Mouse (Mus musculus) stomach, postnatal 0 days (tissue): ENCODE measurements at regions not wholly inside any gene's neighbourhood (a gene's known extent, or its start where the extent isn't known, plus 50 kb on each side); places are given as distances from the start of the nearest gene placed in this dataset.
"Not testable (repeated sequence)": the region's sequence is repeated elsewhere in the genome, so short reads cannot be mapped to it uniquely, and the experiment has no call there.

Experiments used
- ATAC-seq: fragments of 200-750 bp; cut with Nextera tagmentation; 2 replicates; pipeline ENCODE4 v1.8.0; 2017; ENCODE audit not compliant: low FRiP score, low TSS enrichment
- DNase-seq: peaks from one replicate; pipeline ENCODE4 v3.0.0-alpha.2; 2016; ENCODE audit warnings: low spot score
- H3K27ac ChIP-seq: fragments of 300-500 bp; sonication (generic); replicated peaks from 2 replicates; pipeline ENCODE4 v1.5.1; 2014; ENCODE audit warnings: mild to moderate bottlenecking, control low read depth
- H3K27me3 ChIP-seq: fragments of 300-500 bp; sonication (generic); 2 replicates; pipeline ENCODE4 v1.6.1; 2014; ENCODE audit warnings: low read length; ENCODE audit not compliant: control insufficient read depth, insufficient read depth
- H3K36me3 ChIP-seq: fragments of 300-500 bp; sonication (generic); 2 replicates; pipeline ENCODE4 v1.6.1; 2014; ENCODE audit warnings: low read length, mixed read lengths; ENCODE audit not compliant: control insufficient read depth, insufficient read depth
- H3K4me1 ChIP-seq: fragments of 300-500 bp; sonication (generic); replicated peaks from 2 replicates; pipeline ENCODE4 v1.6.1; 2014; ENCODE audit warnings: antibody characterized with exemption; ENCODE audit not compliant: control insufficient read depth, insufficient read depth
- H3K4me2 ChIP-seq: fragments of 300-500 bp; sonication (generic); replicated peaks from 2 replicates; pipeline ENCODE4 v1.6.1; 2014; ENCODE audit warnings: low read depth, mild to moderate bottlenecking, control low read depth, moderate library complexity
- H3K4me3 ChIP-seq: fragments of 300-500 bp; sonication (generic); 2 replicates; pipeline ENCODE4 v1.5.1; 2014; ENCODE audit warnings: low read depth, low read length, control low read depth
- H3K9ac ChIP-seq: fragments of 300-500 bp; sonication (generic); 2 replicates; pipeline ENCODE4 v1.6.1; 2014; ENCODE audit warnings: mild to moderate bottlenecking, low read length, control low read depth, mixed read lengths
- H3K9me3 ChIP-seq: fragments of 300-500 bp; sonication (generic); 2 replicates; pipeline ENCODE4 v1.6.1; 2016; ENCODE audit warnings: low read length; ENCODE audit not compliant: control insufficient read depth
- CTCF ChIP-seq: IDR thresholded peaks from 2 replicates; pipeline ENCODE4 v1.5.1; 2016; ENCODE audit warnings: antibody characterized with exemption, low read depth, mild to moderate bottlenecking, moderate library complexity
- EP300 ChIP-seq: optimal IDR thresholded peaks from 2 replicates; pipeline ENCODE3; 2016; ENCODE audit warnings: antibody characterized with exemption
- WGBS: fragments of 180-500 bp; shearing (Covaris S2); extraction: QIAGEN DNeasy Blood & Tissue Kit; methylation state at CpG from one replicate; pipeline ENCODE4 v1.1.7; 2014; 5-methylcytosine and 5-hydroxymethylcytosine counted together

- Histone ChIP-seq H3K4me1 (no peaks in the 10 kb centered on the region), H3K9ac (no peak overlapping the region), H3K9me3 (no peaks in the 10 kb centered on the region), H3K36me3 (no peaks in the 10 kb centered on the region), H3K27ac (no peak overlapping the region), H3K4me2 (no peak overlapping the region), H3K27me3 (no peaks in the 10 kb centered on the region), H3K4me3 (no peak overlapping the region)
- TF ChIP-seq CTCF, result no peak
- no peak for TF ChIP-seq EP300
- no peak for ATAC-seq
- 73% methylated on average over 2 of the region's 2 CpGs for WGBS
- no peak for DNase-seq
Measured at GRCm38 (mm10) chr10:96708471-96708870, 91.7 kb downstream of the Btg1 start.

DNA sequence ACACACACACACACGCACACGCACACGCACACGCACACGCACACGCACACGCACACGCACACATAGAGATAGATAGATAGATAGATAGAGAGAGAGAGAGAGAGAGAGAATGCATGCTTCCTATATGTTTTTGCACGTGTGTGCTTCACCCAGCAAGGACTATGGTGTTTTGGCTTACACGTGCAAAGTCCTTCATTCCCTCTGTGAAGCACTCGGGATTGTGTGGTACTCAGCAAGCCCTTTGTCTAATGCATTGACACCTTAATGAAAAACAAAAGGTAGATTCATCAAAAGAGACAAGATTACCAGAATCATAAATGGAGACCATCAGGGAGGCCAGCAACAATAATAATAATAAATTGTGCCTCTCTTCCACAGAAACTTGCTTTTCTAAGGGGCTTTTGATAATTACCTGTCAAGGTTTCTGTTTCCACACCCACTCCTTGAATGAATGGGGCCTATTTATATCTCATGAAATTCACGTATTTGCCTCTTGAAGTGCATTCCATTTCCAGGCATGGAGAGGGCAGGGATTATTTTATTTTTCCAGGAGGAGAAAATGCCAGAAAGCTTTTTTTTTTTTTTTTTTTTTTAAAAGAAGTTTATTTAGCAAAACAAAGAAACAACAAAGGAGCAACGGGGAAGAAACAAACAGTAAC, 93.0 kb downstream of the Btg1 start:
- ATAC-seq (no peak), DNase-seq (no peak)
- H3K27ac ChIP-seq, result no peak overlapping the region
- no peak overlapping the region for H3K4me3 ChIP-seq
- H3K9ac ChIP-seq, result no peak overlapping the region
- no peak overlapping the region for H3K4me2 ChIP-seq
- H3K27me3 ChIP-seq, result no peaks in the 10 kb centered on the region
- H3K36me3 ChIP-seq, result no peaks in the 10 kb centered on the region
- no peaks in the 10 kb centered on the region for H3K9me3 ChIP-seq
- 80% methylated on average over 13 of the region's 13 CpGs for WGBS
- TF ChIP-seq EP300, result no peak
- TF ChIP-seq CTCF, result no peak
- no peaks in the 10 kb centered on the region for H3K4me1 ChIP-seq

DNA sequence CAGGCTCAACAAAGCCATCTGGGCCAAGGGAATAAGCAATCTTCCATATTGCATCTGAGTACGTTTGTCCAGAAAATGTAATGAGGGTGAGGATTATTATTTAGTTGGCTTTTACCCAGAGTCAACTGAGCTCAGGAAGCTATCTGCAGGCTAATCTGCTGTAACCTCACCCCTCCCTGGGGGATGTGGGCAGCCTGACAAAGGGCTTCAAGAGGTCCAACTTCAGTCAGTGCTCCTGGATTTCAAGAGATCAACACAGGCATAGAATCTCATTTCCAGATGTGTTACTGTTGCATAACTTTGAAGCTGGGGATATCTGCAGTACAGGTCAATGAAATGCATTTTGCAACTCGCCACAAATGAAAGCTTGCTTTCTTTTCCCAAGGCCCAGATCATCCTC, 95.2 kb downstream of the Btg1 start:
- Histone ChIP-seq H3K4me3 (no peak overlapping the region), H3K4me2 (no peak overlapping the region), H3K9me3 (no peaks in the 10 kb centered on the region), H3K4me1 (no peaks in the 10 kb centered on the region), H3K27ac (no peak overlapping the region), H3K36me3 (no peaks in the 10 kb centered on the region), H3K9ac (no peak overlapping the region), H3K27me3 (no peaks in the 10 kb centered on the region)
- DNase-seq (no peak), ATAC-seq (no peak)
- WGBS, result 55% methylated on average over 2 of the region's 2 CpGs
- TF ChIP-seq CTCF (no peak), EP300 (no peak)

GRCm38 (mm10) chr10:96714702-96715101, 97.9 kb downstream of the Btg1 start:
- Histone ChIP-seq H3K4me3 (no peak overlapping the region), H3K27me3 (no peaks in the 10 kb centered on the region), H3K4me2 (no peak overlapping the region), H3K4me1 (no peaks in the 10 kb centered on the region), H3K27ac (no peak overlapping the region), H3K9ac (no peak overlapping the region), H3K36me3 (no peaks in the 10 kb centered on the region), H3K9me3 (no peaks in the 10 kb centered on the region)
- ATAC-seq, result no peak
- DNase-seq, result no peak
- WGBS, result 63% methylated on average over 2 of the region's 2 CpGs
- TF ChIP-seq EP300, result no peak

- Histone ChIP-seq H3K9ac (no peak overlapping the region), H3K27me3 (no peaks in the 10 kb centered on the region), H3K4me2 (no peak overlapping the region), H3K36me3 (no peaks in the 10 kb centered on the region), H3K4me1 (peaks cover 2% of the 10 kb centered on the region; the same call in 1 of the 2 replicates), H3K9me3 (no peaks in the 10 kb centered on the region), H3K4me3 (no peak overlapping the region), H3K27ac (no peak overlapping the region)
- DNase-seq (no peak), ATAC-seq (no peak)
- 68% methylated on average over 7 of the region's 7 CpGs for WGBS
- TF ChIP-seq EP300 (no peak), CTCF (no peak)
Measured at GRCm38 (mm10) chr10:96717281-96717680, 100.5 kb downstream of the Btg1 start.

GRCm38 (mm10) chr10:96718706-96719105, 101.9 kb downstream of the Btg1 start:
- not testable (repeated sequence) for H3K36me3 ChIP-seq, ATAC-seq, DNase-seq, H3K4me1 ChIP-seq, H3K4me2 ChIP-seq, H3K4me3 ChIP-seq, H3K9me3 ChIP-seq, H3K9ac ChIP-seq, H3K27ac ChIP-seq, H3K27me3 ChIP-seq
- 90% methylated on average over 7 of the region's 7 CpGs for WGBS
